Mouse (Mus musculus) olfactory bulb, adult 2 months (tissue): ENCODE data around the gene Gm20605.

Experiments
- CTCF ChIP-seq: fragments of 200-500 bp; IDR thresholded peaks from 2 replicates; pipeline ENCODE4 v1.5.1; 2012; ENCODE audit warnings: low read depth, mild to moderate bottlenecking, low read length, moderate library complexity; ENCODE audit not compliant: insufficient read depth
- POLR2A ChIP-seq: fragments of 200-500 bp; IDR thresholded peaks from 2 replicates; pipeline ENCODE4 v1.6.1; 2012; ENCODE audit warnings: mild to moderate bottlenecking, low read depth, low read length, moderate library complexity; ENCODE audit not compliant: insufficient read depth

GRCm38 (mm10) chr5:137609292-137609691, 19.7 kb upstream of the Gm20605 start:
- no peak for TF ChIP-seq CTCF
- TF ChIP-seq POLR2A: no peak
